Mouse (Mus musculus): ENCODE data around the gene Hexim1. TPM values are rescaled to one million over a fixed set of nuclear protein-coding genes. Genes with fewer than 3 reads are reported as not detected.
A peak's percentile ranks its signal among the peaks of the same experiment; 100 is the strongest.

Hexim1 gene
- total RNA-seq (2021) = 10 to 100 TPM; 14.8 to 15.7 TPM

- DNase-seq = peak; percentile 100
These were observed at the start of gene Hexim1 for GRCm38 (mm10) chr11:103116008-103116818. Gene Hexim1, plus strand, starts transcription at chr11:103116231.

GRCm38 (mm10) chr11:103067051-103067361, 49.0 kb upstream of the Hexim1 start:
- no peak for DNase-seq

- peak; percentile 61 for DNase-seq
These were observed 48.5 kb upstream of the Hexim1 start for GRCm38 (mm10) chr11:103067457-103068001.

GRCm38 (mm10) chr11:103068272-103068671, 47.8 kb upstream of the Hexim1 start:
- DNase-seq = no peak

DNA sequence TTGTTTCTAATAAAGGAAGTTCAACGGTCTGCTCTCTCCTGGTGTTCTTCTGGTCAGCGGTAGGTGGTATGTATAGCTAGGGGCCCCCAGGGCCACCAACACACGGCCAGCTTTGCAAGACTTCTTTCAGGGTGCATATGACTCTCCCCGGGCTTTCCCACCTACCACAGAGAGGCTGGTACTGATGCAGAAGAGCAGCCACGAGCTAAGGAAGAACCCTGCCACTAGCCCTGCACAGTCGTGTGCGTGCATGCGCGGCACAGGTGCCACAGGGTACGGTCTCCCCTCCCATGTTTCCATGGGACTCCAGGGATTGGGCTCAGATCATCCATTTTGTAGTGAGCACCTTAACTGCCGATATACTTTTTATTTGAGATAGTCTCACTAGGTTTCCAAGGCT, 47.1 kb upstream of the Hexim1 start:
- no peak for DNase-seq

- DNase-seq = no peak
These were observed 46.3 kb upstream of the Hexim1 start for GRCm38 (mm10) chr11:103069731-103070130.

DNA sequence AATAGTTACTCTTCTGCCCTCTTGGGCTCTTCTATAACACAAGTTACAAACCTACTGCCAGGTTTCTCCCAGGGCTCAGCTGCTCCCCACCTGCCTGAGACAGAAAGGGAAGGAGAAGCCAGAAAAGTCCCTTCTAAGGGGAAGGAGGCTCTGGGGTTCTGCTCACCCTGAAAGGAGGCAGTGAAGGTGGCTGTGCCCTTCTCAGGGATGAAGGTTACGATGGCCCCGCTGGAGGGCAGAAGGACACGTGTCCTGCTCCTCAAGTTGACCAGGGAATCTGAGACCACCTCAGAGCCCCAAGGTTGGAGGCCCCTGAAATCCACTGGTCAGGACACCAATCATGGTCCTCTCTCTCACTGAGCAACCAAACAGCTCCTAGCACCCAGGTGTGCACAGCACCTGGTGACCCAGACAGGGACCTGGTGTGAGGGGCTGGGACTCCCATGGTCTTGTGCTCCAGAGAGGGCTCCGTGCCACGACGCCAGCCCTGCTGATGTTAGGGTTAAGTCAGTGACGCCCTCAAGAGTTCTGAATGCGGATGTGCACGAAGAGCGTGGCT, 45.6 kb upstream of the Hexim1 start:
- DNase-seq = no peak

- no peak for DNase-seq
These were observed 42.4 kb upstream of the Hexim1 start for GRCm38 (mm10) chr11:103073671-103074070.

DNA sequence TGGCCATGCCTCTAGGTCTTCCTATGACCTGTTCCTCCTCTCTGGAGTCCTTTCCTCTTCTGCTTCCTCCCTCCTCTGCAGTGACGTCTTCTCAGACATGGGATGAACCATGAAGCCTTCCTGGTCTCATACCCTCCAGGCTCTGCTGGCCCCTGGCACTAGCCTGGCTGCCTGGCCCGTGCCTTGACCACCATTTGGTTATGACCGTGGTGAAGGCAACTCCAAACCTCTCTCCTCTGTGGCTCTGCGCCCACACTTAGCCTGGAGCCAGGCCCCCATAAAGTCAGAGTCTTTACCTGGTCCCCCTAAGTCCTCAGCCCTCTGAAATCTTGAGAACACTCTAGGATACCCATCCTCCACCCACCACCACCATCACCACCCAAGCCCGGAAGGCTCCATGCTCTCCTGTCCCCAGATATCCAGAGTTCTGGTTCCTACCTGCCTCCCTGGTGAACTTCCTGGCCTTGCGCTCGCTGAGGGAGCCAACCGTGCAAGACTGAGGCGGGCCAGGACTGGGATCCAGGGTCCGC, 41.8 kb upstream of the Hexim1 start:
- no peak for DNase-seq

- peak; percentile 42 for DNase-seq
These were observed 41.2 kb upstream of the Hexim1 start for GRCm38 (mm10) chr11:103074796-103075323.

- peak; percentile 69 for DNase-seq
These were observed 40.0 kb upstream of the Hexim1 start for GRCm38 (mm10) chr11:103076010-103076409.

DNA sequence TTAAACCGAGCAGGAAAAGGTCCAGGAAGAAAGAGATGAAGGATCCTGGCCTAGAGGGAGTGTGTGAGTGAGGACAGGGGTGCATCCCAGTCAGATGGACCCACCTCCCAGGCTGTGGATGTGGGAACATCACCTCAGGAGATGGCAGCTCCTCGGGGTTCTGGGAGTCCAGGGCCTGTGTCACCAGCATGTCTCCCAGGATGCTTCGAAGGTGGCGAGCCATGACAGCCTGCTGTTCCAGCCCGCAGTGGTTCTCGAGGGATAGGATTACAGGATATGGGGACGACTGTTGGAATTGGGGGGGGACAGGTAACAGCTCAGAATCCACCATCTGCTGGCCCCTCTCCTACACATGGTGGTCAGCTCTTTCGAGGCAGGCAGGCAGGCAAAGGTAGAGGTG, 39.5 kb upstream of the Hexim1 start:
- no peak for DNase-seq

DNA sequence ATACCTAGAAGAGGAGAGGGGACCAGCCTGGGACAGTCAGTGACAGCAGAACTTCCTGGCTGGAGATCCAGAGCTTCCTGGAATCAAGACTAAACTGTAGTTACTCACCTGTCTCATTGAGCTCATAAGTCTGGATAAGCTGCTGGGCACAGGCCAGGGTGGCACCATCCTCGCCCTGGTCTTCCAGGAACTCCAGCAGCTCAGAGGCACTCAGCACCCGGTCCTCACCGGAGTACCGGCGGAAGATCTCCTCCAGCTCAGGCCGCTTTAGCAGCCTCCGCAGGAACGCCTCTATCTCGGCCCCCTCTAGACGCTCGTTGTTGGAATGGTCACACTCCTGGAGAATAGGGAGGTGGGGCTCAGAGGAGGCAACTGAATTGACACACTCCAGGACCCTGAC, 37.9 kb upstream of the Hexim1 start:
- no peak for DNase-seq

DNA sequence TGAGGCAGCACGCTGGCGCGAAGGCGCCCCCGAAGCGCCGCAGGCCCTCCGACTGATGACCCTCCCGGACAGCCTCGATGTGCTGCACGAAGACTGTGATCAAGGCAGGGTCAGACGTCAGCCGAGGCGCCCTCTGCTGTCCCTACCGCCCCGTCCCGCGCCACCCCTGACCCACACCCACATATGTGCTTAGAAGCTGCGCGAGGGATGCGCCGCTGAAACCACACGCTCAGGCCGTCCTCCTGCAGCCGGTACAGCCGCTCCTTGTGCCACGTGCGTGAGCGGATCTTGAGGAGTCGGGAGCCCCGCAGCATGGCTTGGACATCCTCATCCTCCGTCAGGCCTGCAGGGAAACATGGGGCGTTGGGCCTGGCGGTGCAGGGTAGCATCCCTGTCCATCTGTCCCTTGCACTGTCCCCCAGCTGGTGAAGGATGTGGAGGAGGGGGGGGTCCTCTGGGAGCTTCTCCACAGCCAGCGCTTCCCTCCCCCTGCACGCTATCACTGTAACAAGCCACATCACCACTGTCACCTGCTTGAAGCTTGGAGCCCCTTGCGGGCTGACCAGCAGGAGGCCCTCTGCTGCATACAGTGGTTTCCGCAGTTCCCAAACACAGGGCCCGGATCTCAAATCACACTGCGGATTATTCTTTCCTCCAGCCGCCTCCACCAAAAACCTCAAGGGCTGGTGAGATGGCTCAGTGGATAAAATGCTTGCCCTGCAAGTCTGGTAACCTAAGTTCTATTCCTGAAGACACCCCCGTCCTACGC, 35.5 kb upstream of the Hexim1 start:
- no peak for DNase-seq

DNA sequence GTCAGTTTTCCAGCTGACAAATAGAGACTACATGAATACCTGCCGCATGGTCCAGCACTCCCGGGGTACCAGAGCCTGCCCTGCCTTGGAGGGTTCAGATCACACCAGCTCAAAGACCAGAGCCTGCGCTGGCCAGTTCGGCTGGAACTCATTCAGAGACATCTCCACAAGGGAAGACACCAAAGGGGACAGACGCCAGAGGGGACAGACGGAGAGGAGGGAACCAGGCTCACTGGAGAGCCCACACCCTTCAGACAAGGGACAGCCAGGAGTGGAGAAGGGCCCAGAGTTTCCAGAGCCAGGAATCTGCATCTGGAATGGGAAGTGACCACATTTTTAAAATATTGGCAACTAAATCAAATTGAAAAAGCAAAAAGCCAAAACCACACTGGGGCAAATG, 34.4 kb upstream of the Hexim1 start:
- no peak for DNase-seq

DNA sequence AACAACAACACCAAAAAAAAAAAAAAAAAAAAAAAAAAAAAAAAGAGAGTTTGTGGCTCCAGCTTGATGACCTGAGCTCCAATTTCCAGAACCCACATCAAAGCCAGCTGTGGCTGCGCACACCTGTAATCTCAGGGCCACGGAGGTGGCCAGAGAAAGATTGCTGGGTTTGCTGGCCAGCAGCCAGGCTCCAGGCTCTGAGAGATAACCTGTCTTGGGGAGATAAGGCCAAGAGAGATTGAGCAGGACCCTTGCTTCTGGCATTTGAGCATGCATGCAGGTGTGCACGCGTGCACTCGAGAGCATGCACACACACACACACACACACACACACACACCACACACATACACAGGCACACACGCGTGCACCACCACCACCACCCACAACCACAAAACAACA, 22.7 kb upstream of the Hexim1 start:
- DNase-seq = no peak

GRCm38 (mm10) chr11:103093862-103094833, 21.9 kb upstream of the Hexim1 start:
- DNase-seq = peak; percentile 72

DNA sequence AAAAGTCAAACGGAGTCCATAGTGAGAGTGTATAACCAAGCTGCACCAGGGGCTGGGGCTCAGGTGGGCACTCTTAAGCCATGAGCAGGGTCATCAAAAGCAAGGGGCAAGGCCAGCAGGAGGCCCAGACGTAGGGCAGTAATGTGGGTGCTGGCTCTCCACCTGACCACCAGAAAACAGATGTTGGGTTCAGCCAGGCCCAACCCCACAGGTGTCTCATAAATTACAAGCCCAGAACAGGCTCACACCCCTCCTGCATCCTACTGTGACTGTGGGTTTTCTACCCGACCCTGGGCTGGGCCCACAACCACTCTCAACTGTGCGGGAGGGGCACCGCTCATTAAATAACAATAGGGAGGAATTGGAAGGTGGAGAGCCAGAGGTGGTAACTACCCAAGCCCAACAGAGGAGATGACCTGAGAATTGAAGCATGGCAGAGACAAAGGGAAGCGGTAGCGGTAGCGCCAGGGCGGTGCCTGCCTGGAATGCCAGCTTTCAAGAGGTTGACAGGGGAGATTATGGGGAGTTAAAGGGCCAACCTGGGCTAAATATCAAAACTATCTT, 20.8 kb upstream of the Hexim1 start:
- DNase-seq = no peak

DNA sequence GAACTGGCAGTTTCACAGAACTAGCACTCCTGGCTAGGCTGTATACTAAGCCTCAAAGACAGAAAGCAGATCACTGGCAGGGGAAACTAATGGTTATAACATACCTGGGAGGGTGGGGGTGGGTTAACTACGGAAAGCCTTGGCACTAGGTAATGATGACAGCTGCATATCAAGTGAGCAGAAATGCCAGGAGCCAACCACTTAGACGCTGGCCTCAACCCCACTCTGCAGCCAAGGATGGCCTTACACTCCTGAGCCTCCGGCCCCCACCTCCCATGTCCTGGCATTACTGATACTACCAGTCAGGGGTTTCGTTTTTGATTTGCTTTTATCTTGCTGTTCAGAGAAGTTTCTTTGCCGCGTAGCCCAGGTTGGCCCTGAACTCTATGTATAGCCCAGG, 20.2 kb upstream of the Hexim1 start:
- DNase-seq = no peak

GRCm38 (mm10) chr11:103096979-103097894, 18.8 kb upstream of the Hexim1 start:
- peak; percentile 69 for DNase-seq
